Mouse (Mus musculus): ENCODE data around the gene Gadd45a. TPM values are rescaled to one million over a fixed set of nuclear protein-coding genes. Genes with fewer than 3 reads are reported as not detected.

Gene Gadd45a
- polyA plus RNA-seq, 1 experiment from 2014 or later, result 23.8 TPM

DNA sequence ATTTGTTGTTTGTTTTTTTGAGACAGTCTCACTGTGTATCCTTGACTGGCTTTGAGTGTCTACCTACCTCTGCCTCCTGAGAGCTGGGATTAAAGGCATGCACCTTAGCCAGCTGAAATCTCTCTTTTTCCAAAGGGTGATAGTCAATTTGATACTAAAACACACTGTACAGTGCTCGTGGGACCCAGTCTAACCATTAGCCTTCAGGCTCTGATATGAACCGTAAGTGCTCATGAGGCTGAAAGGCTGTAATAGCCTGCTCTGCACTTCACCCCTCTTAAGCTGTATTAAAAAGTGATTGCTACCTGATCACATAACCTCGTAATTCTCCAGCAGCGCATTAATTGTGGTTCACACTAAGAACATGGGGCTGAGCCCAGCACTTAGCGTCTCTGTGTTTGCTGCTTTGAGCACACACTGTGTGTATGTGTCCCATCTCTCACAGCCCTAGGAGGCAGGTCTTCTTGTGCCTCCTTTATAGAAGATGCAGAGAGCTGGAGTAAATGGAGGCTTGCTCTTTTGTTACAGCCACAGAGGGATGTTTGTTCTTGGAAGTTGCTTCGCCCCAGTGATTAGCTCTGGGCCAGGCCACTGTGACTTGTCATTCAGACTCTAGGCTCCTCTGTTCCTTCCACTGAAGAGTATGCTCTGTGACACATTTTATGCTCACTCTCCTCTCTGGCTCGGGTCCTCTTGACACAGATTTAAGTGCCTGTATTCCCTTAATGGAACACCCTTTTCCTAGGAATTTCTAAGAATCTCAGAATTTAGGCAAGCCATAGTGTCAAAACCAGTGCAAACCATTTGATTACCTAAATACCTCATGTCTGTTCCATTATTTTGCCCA lies 26.7 kb downstream of the Gadd45a start:
- peaks cover 6% of the 10 kb centered on the region; the same call in 1 of the 2 replicates for H3K4me1 ChIP-seq
- H3K27me3 ChIP-seq (replicated peaks; ENCODE audit: low read depth, poor library complexity, severe bottlenecking), result no peaks in the 10 kb centered on the region
- no peaks in the 10 kb centered on the region for H3K9me3 ChIP-seq
- H3K27ac ChIP-seq (replicated peaks), result peak overlapping the region; percentile 4; the same call in 1 of the 2 replicates
- no peak for DNase-seq (ENCODE audit: low spot score)
- 60% methylated on average over 7 of the region's 7 CpGs for WGBS
- no peak overlapping the region for H3K4me3 ChIP-seq
- H3K36me3 ChIP-seq (replicated peaks), result no peaks in the 10 kb centered on the region

DNA sequence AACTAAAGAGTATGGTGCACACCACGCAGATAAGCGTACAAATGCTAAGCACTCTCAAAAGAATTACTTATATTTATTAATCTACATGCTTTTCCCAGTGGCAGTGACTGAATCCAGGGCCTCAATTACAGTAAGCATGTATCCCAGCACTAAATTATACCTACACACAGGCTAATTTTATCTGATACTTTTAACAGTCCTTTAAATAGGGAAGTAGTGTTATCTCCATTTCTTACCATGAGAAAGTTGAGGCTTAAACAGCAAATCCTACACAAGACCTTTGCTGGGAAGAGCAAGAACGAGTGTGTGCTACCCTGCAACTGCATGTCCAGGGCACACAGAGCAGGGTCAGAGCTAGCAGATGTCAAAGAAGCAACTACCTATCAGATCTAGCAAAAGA lies 27.4 kb downstream of the Gadd45a start:
- no peaks in the 10 kb centered on the region for H3K36me3 ChIP-seq (replicated peaks)
- no peak overlapping the region for H3K4me3 ChIP-seq
- DNase-seq (ENCODE audit: low spot score), result no peak
- WGBS, result 92% methylated on average over 3 of the region's 3 CpGs
- H3K9me3 ChIP-seq, result no peaks in the 10 kb centered on the region
- H3K27me3 ChIP-seq (replicated peaks; ENCODE audit: low read depth, poor library complexity, severe bottlenecking), result no peaks in the 10 kb centered on the region
- peaks cover 6% of the 10 kb centered on the region; the same call in 1 of the 2 replicates for H3K4me1 ChIP-seq
- no peak overlapping the region for H3K27ac ChIP-seq (replicated peaks)

DNA sequence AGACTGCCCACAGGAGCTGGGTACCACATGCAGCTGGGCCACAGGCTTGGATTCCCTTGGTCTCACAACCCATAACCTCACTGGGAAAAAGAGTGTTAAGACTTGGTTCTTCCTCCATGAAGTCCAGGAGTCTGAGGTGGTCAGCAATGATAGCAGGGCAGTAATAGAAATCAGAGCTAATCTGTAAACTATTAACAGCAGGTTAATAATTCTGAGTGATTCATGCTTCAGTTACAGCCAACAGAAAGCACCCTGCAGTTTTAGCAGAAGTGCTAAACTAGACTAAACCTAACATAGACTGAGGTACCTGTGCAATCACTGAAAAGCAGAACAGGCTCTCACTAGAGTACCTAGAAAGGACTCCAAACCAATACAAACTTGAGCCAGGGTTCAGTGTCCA lies 37.5 kb downstream of the Gadd45a start:
- no peaks in the 10 kb centered on the region for H3K9me3 ChIP-seq
- no peak overlapping the region for H3K4me3 ChIP-seq
- H3K4me1 ChIP-seq, result no peaks in the 10 kb centered on the region
- H3K27me3 ChIP-seq (replicated peaks; ENCODE audit: low read depth, poor library complexity, severe bottlenecking), result no peaks in the 10 kb centered on the region
- DNase-seq (ENCODE audit: low spot score), result no peak
- no peaks in the 10 kb centered on the region for H3K36me3 ChIP-seq (replicated peaks)
- H3K27ac ChIP-seq (replicated peaks), result no peak overlapping the region

DNA sequence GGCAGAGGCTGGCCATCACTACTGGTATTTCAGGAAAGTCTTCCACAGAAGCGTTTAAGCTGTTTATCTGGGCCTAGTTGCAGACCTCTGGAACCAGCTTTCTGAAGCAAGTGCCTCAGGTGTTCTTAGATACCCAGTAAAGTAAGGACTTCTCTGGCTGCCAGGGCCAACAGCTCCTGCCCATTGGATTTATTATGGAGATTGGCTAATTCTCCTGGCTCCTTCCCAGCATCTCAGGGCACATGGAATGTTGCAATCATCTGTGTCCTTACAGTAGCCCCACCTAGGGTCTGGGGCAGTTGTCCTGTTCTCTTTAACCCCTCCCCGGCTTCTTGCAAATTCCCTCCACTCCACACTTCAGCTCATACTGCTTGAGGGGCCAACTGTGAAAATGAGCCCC lies 38.6 kb downstream of the Gadd45a start:
- no peaks in the 10 kb centered on the region for H3K36me3 ChIP-seq (replicated peaks)
- no peaks in the 10 kb centered on the region for H3K9me3 ChIP-seq
- no peak overlapping the region for H3K27ac ChIP-seq (replicated peaks)
- DNase-seq (ENCODE audit: low spot score), result no peak
- WGBS, result 81% methylated on average over 2 of the region's 2 CpGs
- H3K4me1 ChIP-seq, result no peaks in the 10 kb centered on the region
- H3K4me3 ChIP-seq, result no peak overlapping the region
- no peaks in the 10 kb centered on the region for H3K27me3 ChIP-seq (replicated peaks; ENCODE audit: low read depth, poor library complexity, severe bottlenecking)

DNA sequence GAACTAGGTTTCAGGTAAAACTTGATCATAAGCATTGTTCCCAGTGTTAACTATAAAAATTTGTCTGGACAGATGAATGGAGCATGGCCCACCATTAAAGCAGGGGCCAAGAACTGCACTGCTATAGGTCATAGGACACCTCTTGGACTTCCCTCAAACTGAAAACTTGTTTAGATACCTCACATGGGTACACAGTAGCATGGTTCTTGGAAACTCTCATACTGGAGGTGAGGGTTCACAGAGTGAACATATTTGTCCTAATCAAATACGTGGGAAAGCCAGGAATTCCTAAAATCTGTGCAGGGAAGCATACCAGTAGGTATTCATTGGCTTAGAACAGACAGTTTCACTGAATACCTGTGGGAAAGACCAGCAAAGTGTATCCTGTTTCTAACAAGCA lies 41.0 kb downstream of the Gadd45a start:
- 76% methylated on average over 1 of the region's 1 CpGs for WGBS
- no peaks in the 10 kb centered on the region for H3K9me3 ChIP-seq
- no peaks in the 10 kb centered on the region for H3K4me1 ChIP-seq
- H3K4me3 ChIP-seq, result no peak overlapping the region
- H3K27me3 ChIP-seq (replicated peaks; ENCODE audit: low read depth, poor library complexity, severe bottlenecking), result no peaks in the 10 kb centered on the region
- no peak overlapping the region for H3K27ac ChIP-seq (replicated peaks)
- H3K36me3 ChIP-seq (replicated peaks), result no peaks in the 10 kb centered on the region
- DNase-seq (ENCODE audit: low spot score), result no peak

DNA sequence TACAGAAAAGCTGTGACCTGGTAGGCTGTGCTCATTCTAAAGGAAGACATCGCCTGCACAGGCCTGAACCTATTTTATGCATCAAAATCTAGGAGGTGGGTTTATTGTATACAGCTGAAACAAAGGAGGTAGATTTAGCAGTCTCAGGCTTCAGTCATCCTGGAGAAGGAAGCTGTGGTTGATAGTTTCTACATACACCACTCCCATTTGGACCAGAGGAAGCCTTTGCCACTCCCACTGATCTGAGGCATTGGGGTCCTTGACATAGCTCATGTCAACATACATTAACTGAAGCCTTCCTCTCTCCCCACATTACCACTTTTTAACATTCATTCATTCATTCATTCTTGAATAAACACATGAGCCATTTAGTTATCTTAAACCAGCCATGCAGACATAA lies 41.4 kb downstream of the Gadd45a start:
- Histone ChIP-seq H3K27ac (replicated peaks) (no peak overlapping the region), H3K9me3 (no peaks in the 10 kb centered on the region), H3K4me1 (no peaks in the 10 kb centered on the region), H3K36me3 (replicated peaks) (no peaks in the 10 kb centered on the region), H3K4me3 (no peak overlapping the region), H3K27me3 (replicated peaks; ENCODE audit: low read depth, poor library complexity, severe bottlenecking) (no peaks in the 10 kb centered on the region)
- 81% methylated on average over 1 of the region's 1 CpGs for WGBS
- DNase-seq (ENCODE audit: low spot score), result no peak

- no peaks in the 10 kb centered on the region for H3K4me1 ChIP-seq
- H3K27ac ChIP-seq (replicated peaks), result no peak overlapping the region
- no peak for DNase-seq (ENCODE audit: low spot score)
- no peaks in the 10 kb centered on the region for H3K27me3 ChIP-seq (replicated peaks; ENCODE audit: low read depth, poor library complexity, severe bottlenecking)
- no peak overlapping the region for H3K4me3 ChIP-seq
- WGBS, result 93% methylated on average over 8 of the region's 8 CpGs
- no peaks in the 10 kb centered on the region for H3K9me3 ChIP-seq
- no peaks in the 10 kb centered on the region for H3K36me3 ChIP-seq (replicated peaks)
Observed at GRCm38 (mm10) chr6:66994981-66995380, 42.3 kb downstream of the Gadd45a start.

GRCm38 (mm10) chr6:66992786-66993185 lies 44.5 kb downstream of the Gadd45a start:
- Histone ChIP-seq H3K4me3 (no peak overlapping the region), H3K27me3 (replicated peaks; ENCODE audit: low read depth, poor library complexity, severe bottlenecking) (no peaks in the 10 kb centered on the region), H3K9me3 (no peaks in the 10 kb centered on the region), H3K4me1 (0 out of 2 replicates have a peak, but pooled peaks cover 4% of the 10 kb centered on the region), H3K36me3 (replicated peaks) (no peaks in the 10 kb centered on the region), H3K27ac (replicated peaks) (no peak overlapping the region)
- DNase-seq (ENCODE audit: low spot score), result no peak
- 92% methylated on average over 8 of the region's 8 CpGs for WGBS

- Histone ChIP-seq H3K27me3 (replicated peaks; ENCODE audit: low read depth, poor library complexity, severe bottlenecking) (no peaks in the 10 kb centered on the region), H3K4me3 (no peak overlapping the region), H3K36me3 (replicated peaks) (no peaks in the 10 kb centered on the region), H3K9me3 (no peaks in the 10 kb centered on the region), H3K27ac (replicated peaks) (no peak overlapping the region), H3K4me1 (0 out of 2 replicates have a peak, but pooled peaks cover 4% of the 10 kb centered on the region)
- 85% methylated on average over 9 of the region's 9 CpGs for WGBS
- no peak for DNase-seq (ENCODE audit: low spot score)
Observed at GRCm38 (mm10) chr6:66992232-66992631, 45.0 kb downstream of the Gadd45a start.

DNA sequence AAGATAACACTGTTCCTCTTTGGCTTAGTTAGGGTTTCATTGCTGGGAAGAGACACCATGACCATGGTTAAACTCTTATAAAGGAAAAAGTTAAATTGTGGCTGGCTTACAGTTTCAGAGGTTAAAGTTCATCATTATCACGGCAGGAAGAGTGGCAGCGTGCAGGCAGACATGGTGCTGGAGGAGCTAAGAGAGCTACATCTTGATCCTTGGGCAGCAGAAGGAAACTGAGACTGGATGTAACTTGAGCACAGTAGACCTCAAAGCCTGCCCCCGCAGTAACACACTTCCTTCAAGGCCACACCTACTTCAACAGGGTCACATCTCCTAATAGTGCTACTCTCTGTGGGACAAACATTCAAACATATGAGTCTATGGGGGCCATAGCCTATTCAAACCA lies 47.7 kb downstream of the Gadd45a start:
- WGBS, result 58% methylated on average over 3 of the region's 3 CpGs
- DNase-seq (ENCODE audit: low spot score), result no peak
- no peaks in the 10 kb centered on the region for H3K36me3 ChIP-seq (replicated peaks)
- 0 out of 2 replicates have a peak, but pooled peaks cover 10% of the 10 kb centered on the region for H3K4me1 ChIP-seq
- H3K4me3 ChIP-seq, result no peak overlapping the region
- H3K27me3 ChIP-seq (replicated peaks; ENCODE audit: low read depth, poor library complexity, severe bottlenecking), result no peaks in the 10 kb centered on the region
- no peak overlapping the region for H3K27ac ChIP-seq (replicated peaks)
- H3K9me3 ChIP-seq, result no peaks in the 10 kb centered on the region

DNA sequence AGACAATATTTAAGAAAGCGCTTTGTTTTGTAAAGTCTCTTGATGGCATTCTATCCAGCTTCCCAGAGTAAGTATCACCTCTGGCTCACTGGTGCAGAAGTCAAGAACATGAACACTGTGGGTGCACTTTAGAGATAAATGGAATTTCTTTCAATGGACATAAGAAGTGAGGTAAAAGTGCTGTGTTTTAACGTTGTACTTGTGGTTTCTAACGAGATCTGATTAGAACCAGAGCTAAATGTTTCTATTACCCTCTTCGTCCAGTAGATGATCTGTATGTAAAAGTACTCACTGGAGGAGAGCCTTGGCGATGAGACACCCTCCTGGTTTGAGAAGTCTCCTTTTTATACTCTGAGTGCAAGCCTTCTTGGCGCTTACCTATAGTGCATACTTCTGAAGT lies 48.2 kb downstream of the Gadd45a start:
- H3K27ac ChIP-seq (replicated peaks), result no peak overlapping the region
- DNase-seq (ENCODE audit: low spot score), result no peak
- 87% methylated on average over 6 of the region's 6 CpGs for WGBS
- no peaks in the 10 kb centered on the region for H3K27me3 ChIP-seq (replicated peaks; ENCODE audit: low read depth, poor library complexity, severe bottlenecking)
- no peaks in the 10 kb centered on the region for H3K36me3 ChIP-seq (replicated peaks)
- H3K9me3 ChIP-seq, result no peaks in the 10 kb centered on the region
- H3K4me1 ChIP-seq, result 0 out of 2 replicates have a peak, but pooled peaks cover 10% of the 10 kb centered on the region
- no peak overlapping the region for H3K4me3 ChIP-seq

DNA sequence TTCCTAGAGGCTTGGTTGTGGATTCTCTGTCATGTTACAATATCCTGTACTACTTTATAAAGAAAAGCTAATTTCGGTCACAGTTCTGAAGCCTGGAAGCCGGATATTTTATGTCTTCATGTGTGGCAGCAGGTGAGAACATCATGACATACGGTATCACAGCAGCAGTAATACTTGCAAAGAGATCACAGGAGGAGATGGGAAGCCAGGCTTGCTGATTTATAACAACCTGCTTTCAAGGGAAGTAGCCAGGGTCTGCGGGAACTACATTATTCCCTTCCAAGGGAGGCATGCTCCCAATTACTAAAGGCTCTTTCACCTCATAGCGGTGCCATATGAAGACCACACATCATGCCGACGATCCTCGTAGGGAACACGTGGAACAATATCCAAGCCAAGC lies 48.9 kb downstream of the Gadd45a start:
- H3K9me3 ChIP-seq, result no peaks in the 10 kb centered on the region
- WGBS, result 91% methylated on average over 9 of the region's 9 CpGs
- H3K4me3 ChIP-seq, result no peak overlapping the region
- H3K36me3 ChIP-seq (replicated peaks), result no peaks in the 10 kb centered on the region
- no peak overlapping the region for H3K27ac ChIP-seq (replicated peaks)
- H3K4me1 ChIP-seq, result 0 out of 2 replicates have a peak, but pooled peaks cover 10% of the 10 kb centered on the region
- H3K27me3 ChIP-seq (replicated peaks; ENCODE audit: low read depth, poor library complexity, severe bottlenecking), result no peaks in the 10 kb centered on the region
- DNase-seq (ENCODE audit: low spot score), result no peak

DNA sequence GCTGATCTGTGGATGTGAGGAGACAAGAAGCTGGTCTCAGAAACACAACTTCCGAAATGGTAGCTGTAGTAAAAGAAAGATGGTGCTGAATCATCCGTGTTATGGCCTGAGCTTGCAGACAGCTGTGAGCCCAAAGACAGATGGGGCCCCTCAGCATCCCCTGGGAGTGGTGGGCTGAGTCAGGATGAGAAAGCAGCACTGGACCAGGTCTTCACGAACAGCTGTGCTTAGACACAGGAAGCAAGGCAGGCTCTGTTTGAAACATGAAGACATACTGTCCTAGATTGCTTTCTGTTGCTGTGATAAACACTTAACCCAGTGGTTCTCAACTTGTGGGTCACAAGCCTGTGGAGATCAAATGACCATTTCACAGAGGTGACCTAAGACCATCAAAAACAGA lies 49.6 kb downstream of the Gadd45a start:
- no peak overlapping the region for H3K27ac ChIP-seq (replicated peaks)
- H3K4me1 ChIP-seq, result 0 out of 2 replicates have a peak, but pooled peaks cover 10% of the 10 kb centered on the region
- DNase-seq (ENCODE audit: low spot score), result no peak
- no peaks in the 10 kb centered on the region for H3K36me3 ChIP-seq (replicated peaks)
- no peaks in the 10 kb centered on the region for H3K9me3 ChIP-seq
- WGBS, result 82% methylated on average over 3 of the region's 3 CpGs
- no peaks in the 10 kb centered on the region for H3K27me3 ChIP-seq (replicated peaks; ENCODE audit: low read depth, poor library complexity, severe bottlenecking)
- no peak overlapping the region for H3K4me3 ChIP-seq

Measured in embryonic facial prominence, embryonic 10.5 days (tissue).